Mouse (Mus musculus) spleen, adult 2 months (tissue): ENCODE results near the gene Engase.

Source experiments
- CTCF ChIP-seq: fragments of 200-500 bp; IDR thresholded peaks from 2 replicates; pipeline ENCODE4 v1.5.1; 2011; ENCODE audit warnings: mild to moderate bottlenecking, inconsistent platforms; ENCODE audit not compliant: insufficient read depth, insufficient read length, insufficient replicate concordance; ENCODE audit errors: extremely low read depth
- POLR2A ChIP-seq: fragments of 200-500 bp; IDR thresholded peaks from 2 replicates; pipeline ENCODE4 v1.6.1; 2011; ENCODE audit warnings: low read depth, low read length, inconsistent platforms

DNA sequence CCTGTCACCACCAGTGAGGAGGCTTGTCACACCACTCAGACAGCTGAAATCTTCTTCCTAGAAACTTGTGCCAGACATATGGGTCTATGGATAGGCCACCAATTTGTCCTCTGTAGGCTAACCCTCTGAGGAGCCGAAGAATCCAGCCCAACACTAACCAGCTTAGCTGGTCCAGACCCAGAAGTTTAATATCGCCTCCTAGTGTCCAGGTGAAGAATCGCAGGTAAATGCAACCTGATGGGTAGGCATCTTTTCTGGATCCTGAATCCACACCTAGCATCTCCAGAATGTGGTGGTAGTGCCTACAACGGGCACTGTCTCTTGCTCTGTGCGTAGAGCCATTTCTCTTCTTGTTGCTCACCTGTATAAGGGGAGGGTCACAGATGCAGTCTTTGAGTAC, 43.6 kb downstream of the Engase start:
- no peak for TF ChIP-seq POLR2A
- TF ChIP-seq CTCF, result no peak; the same call in 1 of the 2 replicates
